Mouse (Mus musculus) embryo, embryonic 9.5 days (tissue): ENCODE results near the gene Mdm2.

Experiments
- DNase-seq: peaks from one replicate; pipeline ENCODE4 v3.0.0-alpha.2; 2017; ENCODE audit errors: extremely low spot score

Gene Mdm2

DNA sequence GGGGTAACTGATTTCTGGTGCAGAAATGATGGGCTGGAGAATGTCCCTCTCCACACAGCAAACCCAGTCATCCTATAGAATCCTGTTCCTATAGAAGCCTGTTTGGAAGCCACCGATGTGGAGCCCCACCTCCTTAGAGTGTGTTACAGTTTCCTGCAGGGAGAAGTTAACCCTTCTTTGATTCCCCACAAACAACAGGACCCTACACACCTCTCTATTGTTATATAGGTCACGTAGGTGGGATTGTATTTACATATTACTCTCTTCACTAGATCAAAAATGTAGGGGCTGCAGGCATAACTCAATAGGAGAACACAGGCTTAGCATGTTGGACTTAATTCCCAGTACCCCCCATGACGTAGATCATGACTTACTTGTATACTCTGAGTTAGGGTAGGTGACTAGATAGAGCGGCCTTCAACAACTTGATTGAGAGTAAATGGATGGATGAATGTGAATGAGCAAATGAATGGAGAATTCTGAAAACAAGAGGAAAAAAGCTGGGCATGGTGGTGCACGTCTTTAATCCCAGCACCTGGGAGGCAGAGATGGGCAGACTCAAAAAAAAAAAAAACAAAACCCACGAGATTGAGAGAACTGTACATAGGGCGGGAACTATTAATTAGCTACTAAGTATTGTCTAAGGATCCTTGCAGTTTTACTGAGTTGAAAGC lies 53.4 kb downstream of the Mdm2 start:
- DNase-seq: no peak

GRCm38 (mm10) chr10:117656662-117656962 lies 53.9 kb downstream of the Mdm2 start:
- DNase-seq: no peak

- no peak for DNase-seq
Measured at GRCm38 (mm10) chr10:117655908-117656661, 54.5 kb downstream of the Mdm2 start.

DNA sequence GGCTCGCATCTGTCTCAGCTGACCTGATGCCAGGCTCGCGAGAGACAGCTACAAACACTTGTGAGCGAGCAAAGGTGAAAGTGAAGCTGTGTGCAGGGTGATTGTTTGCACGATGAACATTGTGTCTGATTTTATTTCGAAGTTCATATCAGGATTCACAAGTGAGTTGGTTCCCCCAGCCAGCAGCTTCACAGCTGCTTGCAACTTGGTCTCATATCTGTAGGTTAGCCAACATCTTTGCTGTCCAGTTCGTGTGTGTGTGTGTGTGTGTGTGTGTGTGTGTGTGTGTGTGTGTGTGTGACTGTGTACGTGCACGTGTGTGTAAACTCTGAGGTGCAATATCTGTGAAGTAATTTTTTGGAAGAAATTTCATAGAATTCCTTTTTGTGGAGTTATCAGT lies 55.1 kb downstream of the Mdm2 start:
- no peak for DNase-seq

GRCm38 (mm10) chr10:117654576-117655123 lies 55.9 kb downstream of the Mdm2 start:
- DNase-seq: no peak

GRCm38 (mm10) chr10:117653779-117654173 lies 56.8 kb downstream of the Mdm2 start:
- no peak for DNase-seq

GRCm38 (mm10) chr10:117652930-117653778 lies 57.4 kb downstream of the Mdm2 start:
- DNase-seq: no peak

GRCm38 (mm10) chr10:117652378-117652774 lies 58.2 kb downstream of the Mdm2 start:
- DNase-seq: no peak

GRCm38 (mm10) chr10:117651587-117652377 lies 58.8 kb downstream of the Mdm2 start:
- DNase-seq: no peak

GRCm38 (mm10) chr10:117650725-117651124 lies 59.8 kb downstream of the Mdm2 start:
- DNase-seq: no peak

DNA sequence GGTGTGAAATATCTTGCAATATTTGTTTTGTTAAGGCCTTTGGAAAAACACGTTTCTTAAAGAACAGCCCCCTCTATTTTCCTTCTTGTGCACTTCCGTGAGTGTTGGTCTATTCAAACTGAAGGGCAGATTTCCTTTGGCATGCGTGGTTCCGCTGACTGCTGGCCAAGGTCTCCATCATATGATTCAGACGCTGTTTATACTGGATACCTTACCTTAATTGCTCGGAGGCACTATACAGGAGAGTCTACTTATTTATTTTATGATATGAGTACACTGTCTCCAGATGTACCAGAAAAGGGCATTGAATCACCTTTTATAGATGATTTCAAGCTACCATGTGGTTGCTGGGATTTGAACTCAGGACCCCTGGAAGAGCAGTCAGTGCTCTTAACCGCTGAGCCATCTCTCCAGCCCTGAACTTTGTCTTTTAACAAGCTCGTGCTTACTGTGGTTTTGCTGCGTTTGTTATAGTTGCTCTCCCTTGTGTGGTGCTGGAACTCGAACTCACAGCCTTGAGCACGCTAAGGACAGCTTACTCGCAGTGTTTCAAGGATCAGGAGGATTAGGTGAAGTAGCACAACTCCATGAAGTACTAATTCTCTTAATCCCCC lies 60.4 kb downstream of the Mdm2 start:
- DNase-seq: no peak

- DNase-seq: no peak
Measured at GRCm38 (mm10) chr10:117649292-117650041, 61.1 kb downstream of the Mdm2 start.

- DNase-seq: no peak
Measured at GRCm38 (mm10) chr10:117648643-117649042, 61.9 kb downstream of the Mdm2 start.

- no peak for DNase-seq
Measured at GRCm38 (mm10) chr10:117647964-117648472, 62.5 kb downstream of the Mdm2 start.

DNA sequence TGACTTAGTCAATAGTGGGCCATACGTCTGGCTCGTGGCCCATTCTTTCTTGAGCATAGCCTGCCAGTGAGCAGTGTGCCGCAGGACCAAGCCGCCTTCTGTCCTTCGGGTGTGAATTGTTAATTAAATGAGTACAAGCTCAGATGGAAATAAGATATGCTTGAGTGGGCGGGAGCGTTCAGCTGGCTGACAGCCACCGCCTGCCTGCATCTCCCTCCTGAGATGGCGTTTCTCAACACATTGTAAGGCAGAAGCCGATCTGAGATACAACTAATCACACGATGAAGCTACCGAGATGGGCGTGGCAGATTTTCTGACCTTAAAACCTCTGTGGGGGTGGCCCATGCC lies 63.4 kb downstream of the Mdm2 start:
- no peak for DNase-seq

DNA sequence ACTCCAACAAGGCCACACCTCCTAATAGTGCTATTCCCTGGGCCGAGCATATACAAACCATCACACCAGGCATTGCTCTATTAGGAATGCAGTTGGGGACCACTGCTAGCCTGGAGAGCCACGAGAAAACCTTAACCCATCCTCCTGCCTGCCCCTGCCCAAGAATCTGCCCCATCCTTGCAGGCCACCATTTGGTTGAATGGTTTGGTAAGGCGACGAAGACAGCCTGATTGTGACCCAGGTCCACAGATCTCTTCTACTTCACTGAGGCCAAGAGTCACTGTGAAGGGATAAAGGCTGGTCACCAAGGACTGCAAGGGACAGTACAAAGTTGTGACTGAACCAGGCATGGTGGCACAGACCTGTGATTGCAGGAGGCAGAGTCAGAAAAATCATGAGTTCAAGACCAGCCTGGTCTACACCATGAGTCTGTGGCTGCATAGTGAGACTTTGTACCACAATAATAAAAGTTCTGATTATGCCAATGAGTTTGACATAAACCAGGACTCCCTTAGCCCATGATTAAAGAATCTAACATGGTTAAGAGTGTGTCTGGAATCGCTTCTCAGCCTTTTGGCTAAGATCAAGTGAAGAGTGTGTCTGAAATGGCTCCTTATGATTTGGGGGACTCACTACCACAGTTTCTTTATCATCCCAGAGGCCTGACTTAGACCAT lies 63.9 kb downstream of the Mdm2 start:
- DNase-seq: no peak

- no peak for DNase-seq
Measured at GRCm38 (mm10) chr10:117645487-117645964, 65.0 kb downstream of the Mdm2 start.

DNA sequence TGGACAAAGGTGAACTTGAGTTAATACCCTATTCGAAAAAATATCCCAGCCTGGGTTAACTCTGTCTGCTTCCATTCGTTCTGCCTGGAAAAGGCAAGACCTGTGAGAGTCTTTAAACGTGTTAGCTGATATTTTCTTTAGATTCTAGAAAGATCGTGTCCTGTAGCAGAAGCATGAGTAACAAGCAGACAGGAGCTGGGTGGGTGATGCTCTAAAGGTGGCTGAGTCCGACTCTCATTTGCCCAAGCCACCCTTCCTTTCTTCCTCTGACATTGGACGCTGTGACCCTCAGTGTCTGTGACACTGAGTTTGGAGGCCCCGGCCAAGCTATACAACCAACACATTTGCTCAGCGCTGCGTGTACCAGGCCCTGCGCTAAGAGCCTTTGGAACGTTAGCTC lies 65.7 kb downstream of the Mdm2 start:
- no peak for DNase-seq

GRCm38 (mm10) chr10:117644429-117644748 lies 66.2 kb downstream of the Mdm2 start:
- DNase-seq: no peak
